In the genomic region with DNA sequence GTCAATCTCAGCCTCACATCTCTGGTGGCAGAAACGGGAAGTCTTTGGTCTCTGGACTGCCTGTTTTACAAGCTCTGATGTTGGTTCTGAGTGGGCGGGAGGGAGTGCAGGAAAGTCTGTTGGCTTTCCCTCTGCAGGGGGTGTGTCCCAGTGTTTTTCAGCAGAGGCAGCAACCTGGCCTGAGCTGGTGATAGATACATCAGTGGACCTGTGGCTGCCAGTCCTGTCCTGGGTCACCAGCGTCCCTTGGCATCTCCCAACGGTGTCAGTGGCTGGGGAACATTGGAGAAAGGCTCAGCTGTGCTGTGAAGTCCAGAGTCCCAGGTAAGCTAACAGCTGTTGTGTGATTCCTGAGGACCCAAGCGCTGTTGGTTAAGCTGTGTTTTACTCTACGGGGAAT, we compare ENCODE assay signal across 24 mouse cellular contexts. TPM values are rescaled to one million over a fixed set of nuclear protein-coding genes. Genes with fewer than 3 reads are reported as not detected.
DNase-seq lines count a peak whose midpoint lies in the region; ATAC-seq and TF ChIP-seq lines count a peak whose summit lies in the region.
"Had no signal": no experiment of that assay in that cellular context is flagged by ENCODE, and none has a peak within 500 bp of the region (broad histone marks: within the 10 kb centered on the region; RNA-seq: fewer than 3 reads in every experiment).

A gene (plus strand): TSS at position 169 of the 400 bp plus-strand sequence.

- no peak for TF ChIP-seq CTCF in liver, postnatal 0 days (IDR thresholded peaks at IDR 0.05; ENCODE audit: low read depth)
- no peak for TF ChIP-seq CTCF in gastrocnemius, adult 2 months (IDR thresholded peaks at IDR 0.05)

- H3K9me3 ChIP-seq in kidney, embryonic 16.5 days (ENCODE audit: low read length) = peaks cover 5% of the 10 kb centered on the region; the same call in 1 of the 2 replicates
- no peaks in the 10 kb centered on the region; the same call in 1 of the 2 replicates for H3K9me3 ChIP-seq in intestine, embryonic 15.5 days
- 0 out of 2 replicates have a peak, but pooled peaks cover 3% of the 10 kb centered on the region for H3K9me3 ChIP-seq in liver, postnatal 0 days (ENCODE audit: low read length)
- H3K9me3 ChIP-seq: forebrain, embryonic 15.5 days; hindbrain, embryonic 12.5 days; lung, embryonic 15.5 days; midbrain, embryonic 12.5 days had no signal

- H3K36me3 ChIP-seq in kidney, embryonic 16.5 days (ENCODE audit: insufficient read depth, low read length) = no peaks in the 10 kb centered on the region
- H3K36me3 ChIP-seq in intestine, embryonic 15.5 days = no peaks in the 10 kb centered on the region
- H3K36me3 ChIP-seq in liver, postnatal 0 days (replicated peaks; ENCODE audit: insufficient read depth, low read length) = no peaks in the 10 kb centered on the region
- H3K36me3 ChIP-seq: forebrain, embryonic 15.5 days; hindbrain, embryonic 12.5 days; lung, embryonic 15.5 days; midbrain, embryonic 12.5 days; neural tube, embryonic 12.5 days had no signal

- intact Hi-C loops in gastrocnemius, adult 2 months (cut with DNase I) = no loop called here

- TF ChIP-seq EP300 in liver, postnatal 0 days (IDR thresholded peaks at IDR 0.05; ENCODE audit: low read depth) = no peak

- DNase-seq in kidney, adult 11 months = no peak
- peak; percentile 55 for DNase-seq in liver, postnatal 0 days
- no peak for DNase-seq in gastrocnemius, adult 2 months
- DNase-seq in ovary, postnatal 14 days (ENCODE audit: low spot score) = no peak
- DNase-seq: adrenal gland, adult 2 months; cerebellum, adult 8-10 months; gastrocnemius, postnatal 25 days; spleen, adult 18-20 months; thymus, adult 2 months had no signal

- no peaks in the 10 kb centered on the region for H3K27me3 ChIP-seq in kidney, embryonic 16.5 days (ENCODE audit: insufficient read depth, low read length)
- no peaks in the 10 kb centered on the region for H3K27me3 ChIP-seq in intestine, embryonic 15.5 days (replicated peaks)
- H3K27me3 ChIP-seq in liver, postnatal 0 days (ENCODE audit: insufficient read depth, low read length) = no peaks in the 10 kb centered on the region
- H3K27me3 ChIP-seq: forebrain, embryonic 15.5 days; hindbrain, embryonic 12.5 days; lung, embryonic 15.5 days; neural tube, embryonic 12.5 days had no signal

- peaks cover 10% of the 10 kb centered on the region for H3K4me1 ChIP-seq in kidney, embryonic 16.5 days (ENCODE audit: insufficient read depth, low read length)
- no peaks in the 10 kb centered on the region; the same call in 1 of the 2 replicates for H3K4me1 ChIP-seq in intestine, embryonic 15.5 days (replicated peaks)
- no peaks in the 10 kb centered on the region; the same call in 1 of the 2 replicates for H3K4me1 ChIP-seq in liver, postnatal 0 days (ENCODE audit: insufficient read depth)
- H3K4me1 ChIP-seq: hindbrain, embryonic 12.5 days; lung, embryonic 15.5 days; midbrain, embryonic 12.5 days; neural tube, embryonic 12.5 days had no signal

- ATAC-seq in kidney, embryonic 16.5 days (ENCODE audit: low FRiP score, low TSS enrichment) = no peak
- ATAC-seq in common myeloid progenitor, adult 5-6 weeks (replicated peaks; ENCODE audit: low read depth, poor library complexity, severe bottlenecking) = peak; percentile 52
- peak; percentile 64 for ATAC-seq in intestine, embryonic 15.5 days
- ATAC-seq in liver, postnatal 0 days = peak; percentile 86
- ATAC-seq: forebrain, embryonic 15.5 days; inflammation-experienced regulatory T-cells, adult 6 months had no signal

- no peak within 1 kb of the TSS for H3K4me3 ChIP-seq in kidney, embryonic 16.5 days (ENCODE audit: low read length)
- H3K4me3 ChIP-seq in intestine, embryonic 15.5 days (replicated peaks) = no peak within 1 kb of the TSS
- no peak within 1 kb of the TSS for H3K4me3 ChIP-seq in liver, postnatal 0 days (ENCODE audit: low read depth, low read length)
- H3K4me3 ChIP-seq in gastrocnemius, adult 2 months = no peak within 1 kb of the TSS
- H3K4me3 ChIP-seq: forebrain, embryonic 15.5 days; hindbrain, embryonic 12.5 days; lung, embryonic 15.5 days; midbrain, embryonic 12.5 days; neural tube, embryonic 12.5 days had no signal

- WGBS in kidney, embryonic 16.5 days = 49% methylated on average over 6 of the region's 6 CpGs
- WGBS in intestine, embryonic 15.5 days = 45% methylated on average over 6 of the region's 6 CpGs
- 17% methylated on average over 6 of the region's 6 CpGs for WGBS in liver, postnatal 0 days (ENCODE audit: insufficient replicate concordance)

- H3K9ac ChIP-seq in kidney, embryonic 16.5 days (replicated peaks; ENCODE audit: low read length) = no peak within 1 kb of the TSS
- no peak within 1 kb of the TSS for H3K9ac ChIP-seq in intestine, embryonic 15.5 days
- H3K9ac ChIP-seq in liver, postnatal 0 days (replicated peaks) = no peak within 1 kb of the TSS
- H3K9ac ChIP-seq: forebrain, embryonic 15.5 days; hindbrain, embryonic 12.5 days; lung, embryonic 15.5 days; midbrain, embryonic 12.5 days; neural tube, embryonic 12.5 days had no signal

- H3K27ac ChIP-seq in kidney, embryonic 16.5 days (ENCODE audit: low read length) = 0 out of 2 replicates have a peak within 1 kb of the TSS, but pooled peaks have one; percentile 7
- H3K27ac ChIP-seq in intestine, embryonic 15.5 days = no peak within 1 kb of the TSS
- H3K27ac ChIP-seq in liver, postnatal 0 days (ENCODE audit: low read depth) = peak within 1 kb of the TSS; percentile 56
- H3K27ac ChIP-seq in gastrocnemius, adult 2 months = no peak within 1 kb of the TSS
- H3K27ac ChIP-seq: forebrain, embryonic 15.5 days; hindbrain, embryonic 12.5 days; lung, embryonic 15.5 days; macrophage; midbrain, embryonic 12.5 days; neural tube, embryonic 12.5 days had no signal

- H3K4me2 ChIP-seq in kidney, embryonic 16.5 days (replicated peaks; ENCODE audit: low read depth, low read length) = no peak within 1 kb of the TSS
- H3K4me2 ChIP-seq in intestine, embryonic 15.5 days (replicated peaks) = no peak within 1 kb of the TSS
- H3K4me2 ChIP-seq in liver, postnatal 0 days (ENCODE audit: low read depth, low read length) = peak within 1 kb of the TSS; percentile 8
- H3K4me2 ChIP-seq: forebrain, embryonic 15.5 days; hindbrain, embryonic 12.5 days; lung, embryonic 15.5 days; midbrain, embryonic 12.5 days; neural tube, embryonic 12.5 days had no signal

RNA-seq across cellular contexts. Expression of the gene that starts here (rescaled TPM):
- polyA plus RNA-seq in kidney, embryonic 16.5 days (2015; fragmentation: Nextera tagmentation; extraction: Ambion mirVana) = 0.54 and 1.2 TPM in 2 replicates
- total RNA-seq in common myeloid progenitor, adult 5-6 weeks (2017) = not detected in 2 replicates
- 0.15 and 0.19 TPM in 2 replicates for polyA plus RNA-seq in intestine, embryonic 15.5 days (2015; fragmentation: Nextera tagmentation; extraction: Ambion mirVana)
- 0.60 and 0.69 TPM in 2 replicates for polyA plus RNA-seq in liver, postnatal 0 days (2015; fragmentation: Nextera tagmentation; extraction: Ambion mirVana)
- total RNA-seq in gastrocnemius, adult 2 months (2021) = not detected
- total RNA-seq: adrenal gland, adult 2 months had no signal
- polyA plus RNA-seq: adrenal gland, adult 2 months; C2C12; embryonic facial prominence, embryonic 14.5 days; forebrain, embryonic 15.5 days; heart, postnatal 0 days; hindbrain, embryonic 12.5 days; inflammation-experienced regulatory T-cells, adult 6 months; limb, embryonic 11.5 days; lung, embryonic 15.5 days; midbrain, embryonic 12.5 days; neural tube, embryonic 12.5 days; urinary bladder, adult 2 months had no signal

Comparison
In these comparisons a context has a peak if more than half of its experiments do, and no peak if none do; other contexts are left out.
1. Peak in ATAC-seq in common myeloid progenitor, adult 5-6 weeks; RNA of the gene not detected or under 1 TPM.
2. Peak in ATAC-seq in intestine, embryonic 15.5 days; RNA of the gene not detected or under 1 TPM.
3. Peak in DNase-seq, ATAC-seq, H3K27ac ChIP-seq and H3K4me2 ChIP-seq in liver, postnatal 0 days; RNA of the gene not detected or under 1 TPM.